Mouse (Mus musculus): Measurements from ENCODE around the gene Tmem223. TPM values are rescaled to one million over a fixed set of nuclear protein-coding genes. Genes with fewer than 3 reads are reported as not detected.

The Tmem223 gene
- polyA plus RNA-seq, 1 experiment from 2014 or later: 179 TPM

DNA sequence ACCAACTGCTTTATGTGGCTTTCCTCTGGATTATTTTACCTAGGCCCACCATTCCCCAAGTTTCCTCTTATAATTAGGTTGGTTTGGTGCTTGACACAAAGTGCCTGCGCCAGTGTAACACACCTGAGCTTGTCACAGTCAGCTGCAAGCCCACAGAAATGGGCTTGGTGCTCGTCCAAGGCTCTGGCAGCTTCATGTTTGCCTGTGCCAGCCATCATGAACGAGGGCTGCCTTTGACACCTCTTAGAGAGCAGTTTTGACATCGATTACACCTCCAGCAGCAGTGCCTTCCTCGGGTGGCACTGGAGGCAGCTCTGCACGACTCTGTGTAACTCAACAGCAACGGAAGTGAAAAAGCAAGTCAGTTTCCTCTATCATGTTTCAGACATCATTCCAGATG lies 19.4 kb downstream of the Tmem223 start:
- peaks cover 48% of the 10 kb centered on the region for H3K36me3 ChIP-seq (replicated peaks)
- H3K4me3 ChIP-seq: no peak overlapping the region
- 0 out of 2 replicates have a peak, but pooled peaks cover 2% of the 10 kb centered on the region for H3K9me3 ChIP-seq
- DNase-seq (ENCODE audit: low spot score): no peak
- peaks cover 24% of the 10 kb centered on the region for H3K4me1 ChIP-seq
- H3K27ac ChIP-seq (replicated peaks): no peak overlapping the region
- 85% methylated on average over 7 of the region's 7 CpGs for WGBS
- no peaks in the 10 kb centered on the region for H3K27me3 ChIP-seq (replicated peaks; ENCODE audit: low read depth, poor library complexity, severe bottlenecking)

DNA sequence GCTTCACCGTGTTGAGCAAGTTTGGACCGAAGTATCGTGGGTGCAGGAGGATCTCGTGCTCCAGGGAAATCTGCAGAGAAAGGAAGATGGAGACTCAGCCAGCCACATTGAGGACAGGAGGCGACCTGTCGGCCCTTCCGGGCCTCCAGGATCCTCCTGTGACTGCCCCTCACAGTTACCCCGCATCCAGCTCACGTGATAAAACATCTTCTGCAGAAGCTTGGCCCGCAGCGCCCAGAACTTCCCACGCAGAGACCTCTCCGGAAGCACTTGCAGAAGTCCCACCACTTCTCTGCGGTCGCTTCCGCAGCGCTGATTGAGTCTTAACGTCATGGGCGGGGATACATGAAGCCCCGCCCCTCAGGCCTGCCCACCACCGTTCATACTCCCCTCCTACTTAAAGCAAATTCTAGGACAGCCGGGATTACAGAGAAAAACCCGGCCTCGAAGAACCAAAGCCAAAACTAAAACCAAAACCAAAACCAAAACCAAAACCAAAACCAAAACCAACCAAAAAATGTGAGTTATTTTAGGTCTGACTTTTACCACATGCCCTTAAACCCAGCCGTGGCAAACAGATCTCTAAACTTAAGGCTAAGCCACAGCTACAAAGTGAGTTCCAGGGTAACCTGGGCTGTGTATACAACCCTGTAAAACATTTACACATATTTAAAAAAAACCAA lies 27.6 kb downstream of the Tmem223 start, which contains the start of gene Polr2g:
TSS of gene Polr2g (minus strand) at position 314 of the 683 bp plus-strand sequence.
- Histone ChIP-seq H3K4me3 (peak within 1 kb of the TSS; percentile 87), H3K27ac (replicated peaks) (peak within 1 kb of the TSS; percentile 89), H3K9me3 (no peaks in the 10 kb centered on the region), H3K36me3 (replicated peaks) (peaks cover 37% of the 10 kb centered on the region), H3K27me3 (replicated peaks; ENCODE audit: low read depth, poor library complexity, severe bottlenecking) (no peaks in the 10 kb centered on the region), H3K4me1 (peaks cover 27% of the 10 kb centered on the region)
- 2% methylated on average over 25 of the region's 25 CpGs for WGBS
- peak; percentile 92 for DNase-seq (ENCODE audit: low spot score)

DNA sequence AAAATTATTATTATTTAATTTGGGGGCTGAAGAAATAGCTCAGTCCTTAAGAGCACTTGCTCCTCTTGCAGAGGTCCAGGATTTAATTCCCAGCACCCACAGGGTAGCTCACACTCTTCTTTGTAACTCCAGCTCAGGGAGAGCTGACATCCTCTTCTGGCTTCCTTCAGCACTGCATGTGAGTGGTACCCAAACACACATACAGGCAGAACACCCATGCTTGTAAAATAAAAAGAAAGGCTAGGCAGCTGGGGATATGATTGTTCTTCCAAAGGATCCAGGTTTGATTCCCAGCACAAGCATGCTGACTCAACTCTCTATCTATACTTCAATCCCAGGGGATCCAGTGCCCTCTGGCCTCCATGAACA lies 28.1 kb downstream of the Tmem223 start:
- Histone ChIP-seq H3K9me3 (no peaks in the 10 kb centered on the region), H3K27ac (replicated peaks) (peak overlapping the region; percentile 89; the same call in 1 of the 2 replicates), H3K27me3 (replicated peaks; ENCODE audit: low read depth, poor library complexity, severe bottlenecking) (no peaks in the 10 kb centered on the region), H3K4me3 (peak overlapping the region; percentile 87), H3K4me1 (peaks cover 27% of the 10 kb centered on the region), H3K36me3 (replicated peaks) (peaks cover 37% of the 10 kb centered on the region)
- DNase-seq (ENCODE audit: low spot score): no peak

DNA sequence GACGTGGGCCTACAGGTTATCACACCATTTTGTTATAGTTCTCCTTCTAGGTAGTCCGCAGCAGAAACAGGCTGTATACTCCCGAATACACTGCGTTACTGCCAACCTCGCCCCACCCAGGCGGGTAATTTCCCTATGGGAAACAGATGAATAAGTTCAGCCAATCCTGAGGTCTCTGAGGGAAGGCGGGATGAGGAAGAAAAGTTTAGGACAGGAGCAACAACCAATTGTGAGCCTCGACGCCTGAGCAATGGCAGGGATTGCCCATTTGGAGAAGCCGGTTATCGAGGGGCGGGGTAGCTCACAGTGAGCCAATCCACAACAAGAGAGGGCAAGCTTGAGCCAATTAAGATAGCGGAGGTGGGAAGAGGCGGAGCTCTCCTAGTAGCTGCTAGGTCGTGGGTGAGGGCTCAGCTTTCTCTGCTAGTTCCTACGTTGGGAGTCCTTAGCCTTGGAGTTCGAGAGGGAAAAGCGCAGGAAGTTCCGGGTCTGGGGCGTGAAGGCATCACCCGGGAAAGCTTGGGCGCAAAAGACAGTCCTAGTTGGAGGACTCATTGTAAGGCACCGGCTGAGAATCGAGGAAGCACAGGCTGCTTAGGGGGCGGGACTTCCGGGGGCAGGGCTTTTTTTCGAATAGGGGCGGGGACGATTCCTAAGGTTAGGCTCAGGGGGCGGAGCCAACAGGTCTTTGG lies 31.5 kb downstream of the Tmem223 start, which contains the start of gene Zbtb3:
TSS of gene Zbtb3 (plus strand) at position 426 of the 692 bp plus-strand sequence.
- Histone ChIP-seq H3K36me3 (replicated peaks) (peaks cover 44% of the 10 kb centered on the region), H3K27ac (replicated peaks) (peak within 1 kb of the TSS; percentile 91), H3K4me1 (peaks cover 24% of the 10 kb centered on the region), H3K9me3 (no peaks in the 10 kb centered on the region), H3K27me3 (replicated peaks; ENCODE audit: low read depth, poor library complexity, severe bottlenecking) (no peaks in the 10 kb centered on the region), H3K4me3 (peak within 1 kb of the TSS; percentile 71)
- under 1% methylated on average over 30 of the region's 30 CpGs for WGBS
- DNase-seq (ENCODE audit: low spot score): peak; percentile 95

DNA sequence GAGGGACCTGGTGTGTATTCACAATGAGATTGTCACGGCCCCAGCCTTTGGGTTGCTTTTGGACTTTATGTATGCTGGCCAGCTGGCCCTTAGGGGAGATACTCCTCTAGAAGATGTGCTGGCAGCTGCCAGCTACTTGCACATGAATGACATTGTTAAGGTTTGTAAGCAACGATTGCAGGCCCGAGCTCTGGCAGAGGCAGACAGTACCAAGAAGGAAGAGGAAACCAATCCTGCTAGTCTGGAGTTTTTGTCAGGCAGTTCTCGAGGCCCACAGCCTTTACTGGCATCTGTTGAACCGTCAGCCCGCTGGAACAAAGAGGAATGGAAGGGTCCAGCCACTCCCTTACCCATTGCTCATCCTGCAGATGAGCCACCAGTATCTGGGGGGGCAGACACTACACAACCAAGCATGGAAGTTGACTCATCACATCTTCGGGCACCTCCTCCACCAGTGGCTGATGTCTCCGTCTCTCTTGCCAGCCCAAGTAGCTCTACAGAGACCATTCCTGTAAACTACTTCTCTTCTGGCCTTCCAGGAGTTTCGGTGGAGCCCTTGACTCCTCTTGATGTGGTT lies 32.5 kb downstream of the Tmem223 start:
- H3K4me3 ChIP-seq: peak overlapping the region; percentile 71
- 91% methylated on average over 9 of the region's 9 CpGs for WGBS

DNA sequence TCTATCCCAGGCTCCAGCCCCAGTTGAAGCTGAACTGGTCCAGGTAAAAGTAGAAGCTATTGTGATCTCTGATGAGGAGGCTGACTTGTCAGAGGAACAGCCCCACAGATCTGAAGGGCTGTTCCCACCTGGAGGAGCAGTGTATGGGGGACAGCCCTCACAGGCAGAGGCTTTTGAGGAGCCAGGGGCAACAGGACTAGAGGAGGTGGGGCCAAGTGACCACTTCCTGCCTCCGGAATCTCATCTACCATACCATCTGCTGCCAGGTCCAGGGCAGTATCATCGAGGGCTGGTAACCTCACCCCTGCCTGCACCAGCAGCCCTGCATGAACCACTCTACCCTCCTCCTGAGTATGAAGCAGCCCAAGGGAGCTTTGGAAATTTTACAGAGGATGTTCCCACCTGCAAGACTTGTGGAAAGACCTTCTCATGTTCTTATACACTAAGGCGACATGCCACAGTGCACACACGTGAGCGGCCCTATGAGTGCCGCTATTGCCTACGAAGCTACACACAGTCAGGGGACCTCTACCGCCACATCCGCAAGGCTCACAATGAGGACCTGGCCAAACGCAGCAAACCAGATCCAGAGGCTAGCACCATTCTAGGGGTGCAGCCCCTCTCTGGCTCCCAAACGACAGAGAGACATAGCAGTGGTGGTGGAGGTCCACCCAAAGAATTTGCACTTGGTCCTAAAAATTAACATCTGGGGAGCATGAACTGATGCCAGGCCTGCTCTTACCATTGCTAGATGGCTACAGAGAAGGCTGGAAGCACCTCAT lies 33.3 kb downstream of the Tmem223 start:
- no peak for DNase-seq (ENCODE audit: low spot score)
- Histone ChIP-seq H3K36me3 (replicated peaks) (peaks cover 62% of the 10 kb centered on the region), H3K9me3 (no peaks in the 10 kb centered on the region), H3K4me3 (no peak overlapping the region), H3K27ac (replicated peaks) (no peak overlapping the region), H3K27me3 (replicated peaks; ENCODE audit: low read depth, poor library complexity, severe bottlenecking) (no peaks in the 10 kb centered on the region), H3K4me1 (peaks cover 14% of the 10 kb centered on the region)
- 92% methylated on average over 11 of the region's 11 CpGs for WGBS

More for the DNA sequence above, 32.5 kb downstream of the Tmem223 start:
- Histone ChIP-seq H3K4me1 (peaks cover 18% of the 10 kb centered on the region), H3K36me3 (replicated peaks) (peaks cover 55% of the 10 kb centered on the region), H3K27me3 (replicated peaks; ENCODE audit: low read depth, poor library complexity, severe bottlenecking) (no peaks in the 10 kb centered on the region), H3K9me3 (no peaks in the 10 kb centered on the region), H3K27ac (replicated peaks) (peak overlapping the region; percentile 91)
- DNase-seq (ENCODE audit: low spot score): no peak

DNA sequence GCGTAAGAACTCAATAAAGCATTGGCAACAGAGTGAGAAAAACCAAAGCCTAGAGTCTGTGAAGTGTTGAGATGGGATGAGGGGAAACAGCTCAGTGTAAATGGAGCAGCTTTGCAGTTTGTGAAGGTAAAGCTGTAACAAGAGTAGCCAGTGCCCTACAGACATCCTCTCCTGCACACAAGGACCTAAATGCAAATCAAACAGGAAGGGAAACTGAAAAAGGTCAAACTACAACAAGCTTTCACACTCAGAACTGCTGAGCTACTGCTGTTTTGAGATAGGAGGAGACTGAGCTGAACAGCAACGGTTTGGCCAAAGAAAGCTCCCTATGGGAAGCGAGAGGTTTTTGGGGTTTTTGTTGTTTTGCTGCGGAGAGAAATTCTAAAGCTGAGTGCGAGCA lies 36.0 kb downstream of the Tmem223 start:
- Histone ChIP-seq H3K27me3 (replicated peaks; ENCODE audit: low read depth, poor library complexity, severe bottlenecking) (no peaks in the 10 kb centered on the region), H3K4me1 (peaks cover 10% of the 10 kb centered on the region), H3K36me3 (replicated peaks) (peaks cover 89% of the 10 kb centered on the region), H3K4me3 (no peak overlapping the region), H3K9me3 (no peaks in the 10 kb centered on the region), H3K27ac (replicated peaks) (no peak overlapping the region)
- DNase-seq (ENCODE audit: low spot score): no peak
- WGBS: 92% methylated on average over 5 of the region's 5 CpGs

DNA sequence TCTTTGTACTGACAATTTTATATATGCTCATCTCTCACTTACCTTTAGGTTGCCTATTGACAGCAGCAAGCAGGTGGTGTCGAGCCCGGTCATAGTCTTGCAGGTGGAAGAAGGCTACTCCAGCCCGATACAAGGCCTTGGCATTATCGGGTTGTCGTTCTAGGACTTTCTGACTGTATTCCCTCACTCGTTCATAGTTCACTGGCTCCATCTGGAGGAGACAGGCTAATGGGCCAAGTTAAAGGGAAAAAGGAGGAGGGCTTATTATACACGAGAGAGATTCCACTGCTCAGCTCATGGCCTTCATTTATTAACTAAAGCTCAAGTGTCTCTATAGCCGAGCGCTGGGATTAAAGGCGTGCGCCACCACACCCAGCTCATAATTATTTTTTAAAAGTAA lies 45.0 kb downstream of the Tmem223 start:
- DNase-seq (ENCODE audit: low spot score): no peak
- 88% methylated on average over 11 of the region's 11 CpGs for WGBS
- Histone ChIP-seq H3K4me3 (no peak overlapping the region), H3K4me1 (peaks cover 29% of the 10 kb centered on the region), H3K27me3 (replicated peaks; ENCODE audit: low read depth, poor library complexity, severe bottlenecking) (no peaks in the 10 kb centered on the region), H3K9me3 (no peaks in the 10 kb centered on the region), H3K36me3 (replicated peaks) (peaks cover 69% of the 10 kb centered on the region), H3K27ac (replicated peaks) (no peak overlapping the region)

DNA sequence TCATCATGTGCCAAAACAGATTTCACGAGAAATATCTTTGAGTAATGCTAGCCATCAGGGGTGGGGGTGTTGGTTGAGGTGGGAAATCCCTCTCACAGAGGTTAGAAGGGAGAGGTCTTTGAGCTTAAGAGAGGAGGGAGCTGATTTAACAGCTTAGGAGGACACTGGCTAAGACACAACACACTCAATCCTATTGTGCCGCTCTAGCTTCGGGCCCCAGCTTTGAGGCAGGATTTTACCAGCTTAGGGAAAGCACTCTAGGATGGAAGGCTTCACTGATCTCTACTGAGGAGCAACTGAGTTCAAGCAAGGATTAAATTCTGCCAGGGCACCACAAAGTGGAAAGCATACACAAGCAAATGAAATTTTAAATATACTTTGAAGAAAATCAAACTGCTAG lies 46.2 kb downstream of the Tmem223 start:
- WGBS: 81% methylated on average over 3 of the region's 3 CpGs
- Histone ChIP-seq H3K4me3 (peak overlapping the region; percentile 100), H3K4me1 (peaks cover 37% of the 10 kb centered on the region), H3K27ac (replicated peaks) (no peak overlapping the region), H3K27me3 (replicated peaks; ENCODE audit: low read depth, poor library complexity, severe bottlenecking) (no peaks in the 10 kb centered on the region), H3K9me3 (no peaks in the 10 kb centered on the region), H3K36me3 (replicated peaks) (peaks cover 60% of the 10 kb centered on the region)
- DNase-seq (ENCODE audit: low spot score): no peak

DNA sequence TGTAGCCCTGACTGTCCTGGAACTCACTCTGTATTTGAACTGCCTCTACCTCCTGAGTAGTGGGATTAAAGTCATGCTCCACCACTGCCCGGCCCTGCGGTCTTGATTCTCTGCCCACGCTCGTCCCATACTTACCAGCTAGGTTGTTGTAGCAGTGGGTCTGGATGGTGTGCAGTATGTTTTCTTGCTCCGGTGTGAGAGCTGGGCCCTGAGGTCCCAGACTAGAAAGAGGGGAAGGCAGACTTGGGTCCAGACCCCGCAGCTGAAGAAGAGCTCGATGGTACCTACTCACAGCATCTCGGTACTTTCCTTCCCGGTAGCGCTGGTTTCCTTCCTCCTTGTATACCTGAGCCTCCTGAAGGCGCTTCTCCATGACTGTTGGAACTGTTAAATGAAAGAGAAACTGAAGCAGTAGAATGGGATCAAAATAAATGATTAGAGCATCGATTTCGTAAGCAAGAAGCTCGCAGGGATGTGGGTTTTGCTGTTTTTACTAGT lies 47.6 kb downstream of the Tmem223 start:
- WGBS: 38% methylated on average over 14 of the region's 14 CpGs
- Histone ChIP-seq H3K27me3 (replicated peaks; ENCODE audit: low read depth, poor library complexity, severe bottlenecking) (no peaks in the 10 kb centered on the region), H3K27ac (replicated peaks) (peak overlapping the region; percentile 97), H3K9me3 (no peaks in the 10 kb centered on the region), H3K4me3 (peak overlapping the region; percentile 100), H3K4me1 (peaks cover 48% of the 10 kb centered on the region), H3K36me3 (replicated peaks) (peaks cover 58% of the 10 kb centered on the region)
- DNase-seq (ENCODE audit: low spot score): no peak

DNA sequence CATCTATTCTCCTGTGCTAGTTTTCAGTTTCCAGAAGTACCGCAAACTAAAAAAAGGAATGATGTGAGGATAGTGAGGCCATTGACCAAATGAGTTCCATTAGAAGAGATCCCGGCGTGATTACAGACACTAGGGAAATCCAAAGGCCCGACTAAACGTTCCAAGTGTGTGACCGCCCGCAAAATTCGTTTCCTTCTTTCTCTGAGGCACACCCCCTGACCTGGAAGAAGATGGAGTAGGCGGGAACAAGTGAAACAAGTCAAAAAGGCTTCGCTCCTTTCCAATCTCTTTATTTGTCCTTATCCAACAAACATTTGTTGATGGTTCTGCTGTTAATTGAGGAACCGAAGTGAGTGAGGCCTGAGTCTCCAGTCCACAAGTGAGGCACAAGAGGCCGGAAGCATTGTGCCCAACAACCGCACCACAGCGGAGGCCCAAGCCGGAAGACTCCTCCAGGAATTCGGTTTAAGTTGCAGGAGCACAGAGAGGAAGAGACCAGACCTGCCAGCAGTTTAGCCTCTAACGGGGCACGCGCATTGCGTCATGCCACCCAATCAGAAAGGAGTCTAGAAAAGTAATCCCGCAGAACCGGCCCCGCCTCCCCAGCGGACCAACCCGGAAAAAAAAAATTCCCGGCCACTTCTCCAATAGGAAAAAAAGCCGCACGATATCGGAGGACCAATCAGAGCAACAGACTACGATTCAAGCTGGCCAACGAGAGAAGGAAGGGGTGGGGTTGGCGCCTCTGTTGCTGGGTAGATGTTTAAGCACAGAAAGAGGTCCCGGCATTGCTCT lies 48.2 kb downstream of the Tmem223 start, which contains the start of gene Ttc9c:
TSS of gene Ttc9c (minus strand) at position 533 of the 795 bp plus-strand sequence.
- under 1% methylated on average over 33 of the region's 33 CpGs for WGBS
- Histone ChIP-seq H3K36me3 (replicated peaks) (peaks cover 58% of the 10 kb centered on the region), H3K27me3 (replicated peaks; ENCODE audit: low read depth, poor library complexity, severe bottlenecking) (no peaks in the 10 kb centered on the region), H3K4me1 (peaks cover 48% of the 10 kb centered on the region), H3K27ac (replicated peaks) (peak within 1 kb of the TSS; percentile 97), H3K4me3 (peak within 1 kb of the TSS; percentile 100), H3K9me3 (no peaks in the 10 kb centered on the region)
- peak; percentile 97 for DNase-seq (ENCODE audit: low spot score)
